Comparison of ENCODE assay signal across 11 mouse cellular contexts in the genomic region with DNA sequence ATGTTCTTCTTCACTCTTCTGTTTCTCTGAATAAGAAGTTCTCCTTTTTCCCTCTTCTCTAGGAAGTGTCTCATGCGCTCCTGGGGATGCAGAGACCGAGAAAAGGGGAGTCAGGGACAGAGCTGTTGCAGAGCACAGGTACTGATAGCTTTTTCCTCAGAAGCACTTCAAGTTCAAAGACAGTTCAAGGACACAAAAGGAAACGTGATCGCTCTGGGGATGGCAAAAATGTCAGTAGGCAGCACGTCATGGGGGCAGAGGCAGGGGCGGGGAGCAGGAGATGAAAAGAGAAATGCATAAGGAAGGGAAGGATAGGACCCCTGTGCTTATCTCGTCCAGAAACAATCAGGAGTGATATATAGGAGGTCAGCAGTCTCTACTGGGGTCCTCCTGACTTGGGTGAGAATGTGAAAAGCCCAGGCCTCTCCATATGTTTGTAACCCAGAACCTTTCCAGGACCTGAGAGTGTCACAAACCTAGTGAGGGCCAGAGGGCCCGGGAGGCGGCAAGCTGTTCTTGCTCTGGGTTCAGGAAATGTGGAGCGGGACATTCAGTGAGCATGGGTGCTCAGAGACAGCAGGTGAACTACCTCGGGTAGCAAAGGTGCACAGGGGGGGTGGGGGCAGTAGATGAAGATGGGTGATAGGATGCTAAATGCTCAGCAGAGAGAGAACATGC. TPM values are rescaled to one million over a fixed set of nuclear protein-coding genes. Genes with fewer than 3 reads are reported as not detected.
DNase-seq lines count a peak whose midpoint lies in the region; ATAC-seq lines count a peak whose summit lies in the region.
"Had no signal": no experiment of that assay in that cellular context is flagged by ENCODE, and none has a peak within 500 bp of the region (broad histone marks: within the 10 kb centered on the region; RNA-seq: fewer than 3 reads in every experiment).

No protein-coding gene starts in this region.

- no peak; the same call in 1 of the 2 replicates for ATAC-seq in kidney, embryonic 14.5 days (ENCODE audit: low FRiP score, low TSS enrichment)
- ATAC-seq in forebrain, embryonic 13.5 days: peak; percentile 7; the same call in 1 of the 2 replicates
- peak; percentile 31; the same call in 1 of the 2 replicates for ATAC-seq in midbrain, embryonic 12.5 days (ENCODE audit: low FRiP score, low read depth)

- H3K9me3 ChIP-seq in kidney, embryonic 14.5 days (ENCODE audit: control insufficient read depth, low read length): no peaks in the 10 kb centered on the region
- no peaks in the 10 kb centered on the region for H3K9me3 ChIP-seq in embryonic facial prominence, embryonic 10.5 days
- H3K9me3 ChIP-seq in forebrain, embryonic 13.5 days (replicated peaks): no peaks in the 10 kb centered on the region
- H3K9me3 ChIP-seq in midbrain, embryonic 12.5 days: no peaks in the 10 kb centered on the region
- H3K9me3 ChIP-seq: G1E had no signal

- WGBS in kidney, embryonic 14.5 days: 39% methylated on average over 11 of the region's 11 CpGs
- 45% methylated on average over 11 of the region's 11 CpGs for WGBS in embryonic facial prominence, embryonic 10.5 days
- 41% methylated on average over 11 of the region's 11 CpGs for WGBS in forebrain, embryonic 13.5 days
- WGBS in midbrain, embryonic 12.5 days: 48% methylated on average over 11 of the region's 11 CpGs

- H3K4me1 ChIP-seq in kidney, embryonic 14.5 days (ENCODE audit: control insufficient read depth, insufficient read depth, low read length): 0 out of 2 replicates have a peak, but pooled peaks cover 10% of the 10 kb centered on the region
- H3K4me1 ChIP-seq in embryonic facial prominence, embryonic 10.5 days: peaks cover 21% of the 10 kb centered on the region
- H3K4me1 ChIP-seq in forebrain, embryonic 13.5 days: peaks cover 13% of the 10 kb centered on the region
- peaks cover 9% of the 10 kb centered on the region for H3K4me1 ChIP-seq in midbrain, embryonic 12.5 days

- H3K27me3 ChIP-seq in kidney, embryonic 14.5 days (ENCODE audit: control insufficient read depth, insufficient read depth, low read length): no peaks in the 10 kb centered on the region
- H3K27me3 ChIP-seq in embryonic facial prominence, embryonic 10.5 days (replicated peaks; ENCODE audit: low read depth, poor library complexity, severe bottlenecking): no peaks in the 10 kb centered on the region
- H3K27me3 ChIP-seq in forebrain, embryonic 13.5 days: no peaks in the 10 kb centered on the region
- H3K27me3 ChIP-seq in midbrain, embryonic 12.5 days: no peaks in the 10 kb centered on the region

- no peaks in the 10 kb centered on the region for H3K36me3 ChIP-seq in kidney, embryonic 14.5 days (ENCODE audit: control insufficient read depth, insufficient read depth, low read length)
- H3K36me3 ChIP-seq in embryonic facial prominence, embryonic 10.5 days (replicated peaks): no peaks in the 10 kb centered on the region
- H3K36me3 ChIP-seq in forebrain, embryonic 13.5 days (ENCODE audit: poor library complexity, severe bottlenecking): no peaks in the 10 kb centered on the region
- no peaks in the 10 kb centered on the region for H3K36me3 ChIP-seq in midbrain, embryonic 12.5 days
- H3K36me3 ChIP-seq: G1E had no signal

- no peak overlapping the region for H3K27ac ChIP-seq in kidney, embryonic 14.5 days (ENCODE audit: low read depth, low read length)
- no peak overlapping the region for H3K27ac ChIP-seq in embryonic facial prominence, embryonic 10.5 days (replicated peaks)
- no peak overlapping the region for H3K27ac ChIP-seq in forebrain, embryonic 13.5 days
- no peak overlapping the region for H3K27ac ChIP-seq in midbrain, embryonic 12.5 days (replicated peaks)

- peak overlapping the region; percentile 10; the same call in 1 of the 2 replicates for H3K4me2 ChIP-seq in kidney, embryonic 14.5 days (replicated peaks; ENCODE audit: low read depth, low read length)
- H3K4me2 ChIP-seq in forebrain, embryonic 13.5 days: peak overlapping the region; percentile 38
- H3K4me2 ChIP-seq in midbrain, embryonic 12.5 days (replicated peaks): peak overlapping the region; percentile 45

- H3K9ac ChIP-seq in kidney, embryonic 14.5 days (ENCODE audit: low read depth, low read length): no peak overlapping the region
- H3K9ac ChIP-seq in forebrain, embryonic 13.5 days: no peak overlapping the region
- H3K9ac ChIP-seq in midbrain, embryonic 12.5 days (replicated peaks): no peak overlapping the region

- H3K4me3 ChIP-seq in kidney, embryonic 14.5 days (ENCODE audit: low read length): no peak overlapping the region
- peak overlapping the region; percentile 36 for H3K4me3 ChIP-seq in embryonic facial prominence, embryonic 10.5 days
- H3K4me3 ChIP-seq in forebrain, embryonic 13.5 days: no peak overlapping the region
- H3K4me3 ChIP-seq in midbrain, embryonic 12.5 days: 0 out of 2 replicates have a peak overlapping the region, but pooled peaks have one; percentile 13

- no peak for DNase-seq in kidney, postnatal 36 days
- no peak for DNase-seq in embryonic facial prominence, embryonic 10.5 days (ENCODE audit: low spot score)
- DNase-seq in spleen, postnatal 4 days (ENCODE audit: low spot score in 2 of 2): no peak
- DNase-seq in urinary bladder, adult 2 months (ENCODE audit: low spot score): no peak
- no peak for DNase-seq in ovary, postnatal 36 days (ENCODE audit: low spot score)
- DNase-seq: layer of hippocampus, postnatal 36 days had no signal

RNA-seq across cellular contexts. Expression of gene Cfap161, which starts 0.5 kb away (rescaled TPM):
- polyA plus RNA-seq in kidney, embryonic 14.5 days (2014; fragmentation: Nextera tagmentation; extraction: Ambion mirVana): not detected in 2 replicates
- polyA plus RNA-seq in embryonic facial prominence, embryonic 10.5 days (2016; fragmentation: Nextera tagmentation; extraction: Ambion mirVana): 0.15 TPM in 1 of 2 replicates, not detected in the other
- polyA plus RNA-seq in forebrain, embryonic 13.5 days (2015; fragmentation: Nextera tagmentation; extraction: Ambion mirVana): 0.45 and 0.79 TPM in 2 replicates
- not detected in 2 replicates for polyA plus RNA-seq in midbrain, embryonic 12.5 days (2016; fragmentation: Nextera tagmentation; extraction: Ambion mirVana)
- polyA plus RNA-seq in urinary bladder, adult 2 months (2012; rRNA removed): 0.10 TPM in 1 of 2 replicates, not detected in the other
- polyA plus RNA-seq: G1E; intestine, postnatal 0 days had no signal

RNA-seq across cellular contexts. Expression of gene Il16, which starts 48.6 kb away (rescaled TPM):
- polyA plus RNA-seq in kidney, embryonic 14.5 days (2014; fragmentation: Nextera tagmentation; extraction: Ambion mirVana): 1.6 and 2.5 TPM in 2 replicates
- 1.1 and 1.9 TPM in 2 replicates for polyA plus RNA-seq in embryonic facial prominence, embryonic 10.5 days (2016; fragmentation: Nextera tagmentation; extraction: Ambion mirVana)
- polyA plus RNA-seq in forebrain, embryonic 13.5 days (2015; fragmentation: Nextera tagmentation; extraction: Ambion mirVana): 0.93 and 1.1 TPM in 2 replicates
- 1.1 and 1.4 TPM in 2 replicates for polyA plus RNA-seq in midbrain, embryonic 12.5 days (2016; fragmentation: Nextera tagmentation; extraction: Ambion mirVana)
- 6.1 and 7.9 TPM in 2 replicates for polyA plus RNA-seq in urinary bladder, adult 2 months (2012; rRNA removed)

Comparison
In these comparisons a context has a peak if more than half of its experiments do, and no peak if none do; other contexts are left out.
1. H3K4me3 ChIP-seq: peak in embryonic facial prominence, embryonic 10.5 days (single experiment) and midbrain, embryonic 12.5 days (single experiment); none in kidney, embryonic 14.5 days (single experiment) and forebrain, embryonic 13.5 days (single experiment).
2. Peak in every context shown above with its lines, with median percentiles within 50 percentile points of each other: H3K4me2 ChIP-seq.